Mouse (Mus musculus): ENCODE measurements at regions not wholly inside any gene's neighbourhood (a gene's known extent, or its start where the extent isn't known, plus 50 kb on each side); places are given as distances from the start of the nearest gene placed in this dataset.
A peak's percentile ranks its signal among the peaks of the same experiment; 100 is the strongest.

DNA sequence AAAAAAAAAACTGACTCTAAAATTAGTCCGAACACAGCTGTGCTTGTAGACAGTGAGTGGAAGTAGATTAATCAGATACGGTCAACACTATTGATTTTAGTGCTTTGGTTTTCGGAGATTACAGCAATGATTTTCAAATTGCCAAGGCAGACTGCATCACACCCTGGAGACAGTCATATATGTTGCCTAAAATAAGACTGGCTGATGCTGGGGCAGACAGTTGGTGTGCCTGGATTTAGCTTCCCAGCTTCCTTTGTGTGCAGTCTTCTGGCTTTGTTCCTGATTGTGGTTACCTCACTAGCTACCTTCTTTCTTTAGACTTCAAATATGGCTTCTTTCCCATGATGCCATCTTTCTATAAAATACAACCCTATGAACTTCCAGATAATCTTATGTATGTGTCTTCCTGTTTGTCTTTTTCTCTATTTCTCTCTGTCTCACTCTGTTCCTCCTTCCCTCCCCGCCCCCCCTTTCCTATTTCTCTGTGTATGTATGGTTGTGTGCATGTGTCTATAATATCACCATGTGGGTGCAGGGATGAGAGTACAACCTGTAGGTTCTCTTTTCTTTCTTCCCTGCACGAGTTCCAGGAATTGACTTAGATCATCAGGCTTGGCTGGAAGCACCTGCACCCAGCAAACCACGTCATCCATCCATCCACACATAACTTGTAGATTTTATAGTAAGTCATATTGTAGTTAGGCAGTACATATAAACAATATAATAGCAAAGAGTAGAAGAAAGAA, 199.7 kb upstream of the Gm9008 start:
- peak; percentile 79 for DNase-seq (ENCODE audit: low read depth, low spot score)

DNA sequence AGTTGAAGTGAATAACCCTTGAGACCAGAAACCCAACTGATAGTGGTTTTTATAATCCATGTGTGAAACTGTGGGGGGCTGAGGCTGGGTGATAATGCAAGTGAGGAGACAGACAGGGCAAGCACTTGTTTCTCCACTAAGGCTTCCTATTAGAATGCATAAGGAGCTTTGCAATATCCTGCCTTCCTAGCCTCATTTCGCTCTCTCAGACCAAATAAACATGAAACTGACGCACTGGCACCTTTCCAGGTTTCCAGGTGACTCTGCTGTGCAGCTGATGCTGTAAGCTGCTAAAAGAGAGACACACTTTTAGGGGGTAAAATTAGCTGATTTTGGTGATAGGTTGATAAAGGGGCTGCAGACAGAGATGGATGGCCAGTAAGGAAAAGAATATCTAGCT, 191.2 kb upstream of the Gm9008 start:
- no peak for DNase-seq (ENCODE audit: low read depth, low spot score)

DNA sequence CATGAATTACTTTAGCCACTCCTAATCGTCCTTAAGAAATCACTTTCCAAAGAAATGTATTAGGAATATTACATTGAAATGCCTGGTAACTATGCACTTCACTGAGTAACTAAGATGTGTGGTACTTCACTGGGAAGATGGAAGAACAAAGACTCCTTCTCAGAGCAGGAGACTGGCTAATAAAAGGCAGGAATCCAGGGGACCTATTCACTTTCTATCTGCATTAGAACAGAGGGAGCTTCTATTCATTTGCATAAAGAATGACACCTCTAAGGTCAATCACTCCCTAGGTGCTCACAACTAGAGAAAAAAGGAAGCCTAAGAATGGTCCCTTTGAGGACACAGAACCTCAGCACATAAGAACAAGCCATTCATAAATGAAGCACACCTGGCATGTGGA, 142.0 kb upstream of the Gm9008 start:
- DNase-seq (ENCODE audit: low read depth, low spot score): no peak

DNA sequence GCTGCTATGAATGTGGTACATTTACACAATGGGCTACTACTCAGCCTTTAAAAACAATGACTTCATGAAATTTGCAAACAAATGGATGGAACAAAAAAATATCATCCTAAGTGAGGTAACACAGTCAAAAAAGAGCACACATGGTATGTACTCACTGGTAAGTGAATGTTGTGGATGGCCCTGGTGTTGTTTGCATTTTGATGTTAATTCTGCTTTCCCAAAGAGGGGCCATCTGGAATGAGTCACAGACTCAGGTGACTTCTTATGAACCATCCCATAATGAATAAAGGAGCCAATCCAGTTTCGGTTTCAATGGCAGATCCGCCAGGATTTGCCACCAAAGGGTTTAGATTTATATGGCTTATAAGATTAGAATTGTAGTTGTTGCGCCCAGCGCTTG, 130.8 kb upstream of the Gm9008 start:
- no peak for DNase-seq (ENCODE audit: low read depth, low spot score)

DNA sequence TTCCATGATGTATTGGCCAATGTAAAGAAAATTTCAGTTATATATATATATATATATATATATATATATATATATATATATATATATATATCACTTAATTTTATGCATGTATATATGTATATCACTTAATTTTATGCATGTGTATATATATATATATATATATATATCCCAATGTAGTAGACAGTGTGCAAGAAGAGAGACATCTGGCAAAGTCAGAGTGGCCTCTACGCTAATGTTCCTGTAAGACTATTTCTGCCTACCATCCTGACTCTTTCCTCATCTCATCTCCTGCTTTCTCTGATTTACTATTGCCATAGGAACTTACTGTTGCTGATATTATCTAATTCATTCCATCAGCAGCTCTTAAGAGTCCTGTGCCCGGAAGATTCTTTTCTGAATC, 123.9 kb upstream of the Gm9008 start:
- no peak for DNase-seq (ENCODE audit: low read depth, low spot score)

DNA sequence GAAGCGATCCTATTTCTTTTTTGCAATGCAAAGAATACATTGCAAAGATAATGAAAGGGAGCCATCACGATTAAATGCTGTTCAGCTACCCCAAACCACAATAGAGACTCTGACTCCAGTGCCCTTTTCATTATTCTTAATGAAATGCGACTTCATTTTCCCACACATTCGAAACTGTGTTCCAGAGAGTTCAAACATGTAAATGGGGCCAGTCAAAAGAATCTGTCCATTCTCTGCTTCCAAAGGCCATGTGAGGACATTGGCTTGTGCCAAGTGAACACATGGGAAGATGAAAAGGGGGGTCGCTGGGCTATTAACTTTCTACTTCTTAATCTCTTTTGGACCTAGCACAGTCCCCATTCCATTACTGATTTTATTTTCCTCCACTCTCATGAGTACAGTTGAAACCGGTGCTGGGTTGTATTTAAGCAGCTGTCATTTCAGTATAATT, 123.2 kb upstream of the Gm9008 start:
- DNase-seq (ENCODE audit: low read depth, low spot score): no peak

Measured in telencephalon, adult 2 months (tissue).